ENCODE assay signal across 23 mouse cellular contexts in the genomic region with DNA sequence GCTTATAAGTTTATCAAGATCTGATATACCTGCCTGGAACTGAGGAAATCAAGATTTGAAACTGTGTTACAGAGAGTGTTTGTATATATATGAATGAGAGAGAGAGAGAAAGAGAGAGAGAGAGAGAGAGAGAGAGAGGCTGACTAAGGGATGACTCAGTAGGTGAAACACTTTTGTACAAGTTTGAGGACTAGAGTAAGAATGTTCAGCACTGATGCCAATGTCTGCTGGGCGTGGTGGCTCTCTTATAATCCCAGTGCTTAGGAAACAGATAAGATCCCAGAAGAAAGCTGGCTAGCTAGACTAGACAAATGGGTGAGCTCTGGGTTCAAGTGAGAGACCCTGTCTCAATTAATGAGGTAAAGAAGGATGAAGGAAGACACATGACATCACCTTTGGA. TPM values are rescaled to one million over a fixed set of nuclear protein-coding genes. Genes with fewer than 3 reads are reported as not detected.
DNase-seq lines count a peak whose midpoint lies in the region; ATAC-seq and TF ChIP-seq lines count a peak whose summit lies in the region.
"Had no signal": no experiment of that assay in that cellular context is flagged by ENCODE, and none has a peak within 500 bp of the region (broad histone marks: within the 10 kb centered on the region; RNA-seq: fewer than 3 reads in every experiment).

No protein-coding gene starts in this region.

- intact Hi-C loops in gastrocnemius, adult 2 months (cut with DNase I): no loop called here

- no peaks in the 10 kb centered on the region for H3K27me3 ChIP-seq in heart, embryonic 11.5 days (ENCODE audit: control insufficient read depth, insufficient read depth, low read length)
- H3K27me3 ChIP-seq: CH12.LX; embryonic facial prominence, embryonic 12.5 days; Patski had no signal

- H3K4me1 ChIP-seq in heart, embryonic 11.5 days (ENCODE audit: control insufficient read depth, insufficient read depth, low read length): no peaks in the 10 kb centered on the region

- ATAC-seq in heart, embryonic 11.5 days (replicated peaks; ENCODE audit: insufficient number of reproducible peaks, low FRiP score, low TSS enrichment): no peak
- ATAC-seq: activated CD4-positive, CD25-positive, alpha-beta regulatory T cell, adult 4 months; CD4-positive, CD25-positive, alpha-beta regulatory T cell, adult 4 months; forebrain, embryonic 14.5 days; forebrain, embryonic 16.5 days; Patski had no signal

- no peak overlapping the region for H3K4me3 ChIP-seq in heart, embryonic 11.5 days (ENCODE audit: low read depth, low read length)
- no peak overlapping the region for H3K4me3 ChIP-seq in gastrocnemius, adult 2 months
- H3K4me3 ChIP-seq: embryonic facial prominence, embryonic 10.5 days; embryonic facial prominence, embryonic 12.5 days had no signal

- no peaks in the 10 kb centered on the region for H3K36me3 ChIP-seq in heart, embryonic 11.5 days (ENCODE audit: control insufficient read depth, insufficient read depth, low read length)
- H3K36me3 ChIP-seq: embryonic facial prominence, embryonic 10.5 days; embryonic facial prominence, embryonic 12.5 days had no signal

- 70% methylated on average over 1 of the region's 1 CpGs for WGBS in heart, embryonic 11.5 days (ENCODE audit: insufficient replicate concordance)

- no peak overlapping the region for H3K4me2 ChIP-seq in heart, embryonic 11.5 days
- H3K4me2 ChIP-seq: embryonic facial prominence, embryonic 12.5 days had no signal

- H3K9ac ChIP-seq in heart, embryonic 11.5 days (ENCODE audit: low read depth, low read length): no peak overlapping the region
- H3K9ac ChIP-seq: embryonic facial prominence, embryonic 12.5 days had no signal

- no peak overlapping the region for H3K27ac ChIP-seq in heart, embryonic 11.5 days (ENCODE audit: low read depth, low read length)
- H3K27ac ChIP-seq in gastrocnemius, adult 2 months: no peak overlapping the region
- H3K27ac ChIP-seq: embryonic facial prominence, embryonic 10.5 days; embryonic facial prominence, embryonic 12.5 days had no signal

- TF ChIP-seq CTCF in gastrocnemius, adult 2 months (IDR thresholded peaks at IDR 0.05): no peak

- DNase-seq in 3134 (ENCODE audit: extremely low read depth, insufficient read length, low spot score) (peak; percentile 52), 3T3-L1 (ENCODE audit: low read depth, low spot score) (peak; percentile 84)
- peak; percentile 47 for DNase-seq in Muller cell, postnatal 12 days (ENCODE audit: inconsistent ontology term)
- DNase-seq in thymus, postnatal 0 days (ENCODE audit: low spot score): no peak
- DNase-seq in gastrocnemius, adult 2 months: no peak
- DNase-seq: adrenal gland, adult 8-10 months; adrenal gland, postnatal 14 days; adrenal gland, postnatal 36 days; cerebellum, adult 11-12 months; cerebellum, adult 2 months; cerebellum, adult 9-10 months; cerebellum, postnatal 10 days; cerebellum, postnatal 25 days had no signal

- H3K9me3 ChIP-seq in heart, embryonic 11.5 days (replicated peaks; ENCODE audit: control insufficient read depth, low read length): no peaks in the 10 kb centered on the region
- H3K9me3 ChIP-seq: embryonic facial prominence, embryonic 10.5 days; embryonic facial prominence, embryonic 12.5 days; G1E had no signal

RNA-seq across cellular contexts. Expression of gene Gadd45a, which starts 34.4 kb away (rescaled TPM):
- polyA plus RNA-seq in thymus, postnatal 0 days (2015; fragmentation: Nextera tagmentation; extraction: Ambion mirVana): 32.5 and 35.3 TPM in 2 replicates
- polyA plus RNA-seq in heart, embryonic 11.5 days (2014; fragmentation: Nextera tagmentation; extraction: Ambion mirVana): 9.8 and 12.5 TPM in 2 replicates
- total RNA-seq in gastrocnemius, adult 2 months (2021): 10 to 100 TPM; 27.6 to 38.9 TPM

Comparison
In these comparisons a context has a peak if more than half of its experiments do, and no peak if none do; other contexts are left out.
1. DNase-seq: peak in 3134 (single experiment), 3T3-L1 (single experiment) and Muller cell, postnatal 12 days (single experiment); none in thymus, postnatal 0 days (single experiment) and gastrocnemius, adult 2 months (single experiment).